Mouse (Mus musculus): Measurements from ENCODE around the gene Ftl1.

Ftl1 gene

GRCm38 (mm10) chr7:45451344-45451982, 8.2 kb downstream of the Ftl1 start:
- DNase-seq (ENCODE audit: low read depth), result peak; percentile 86

GRCm38 (mm10) chr7:45449974-45450373, 9.7 kb downstream of the Ftl1 start:
- DNase-seq (ENCODE audit: low read depth), result no peak

- DNase-seq (ENCODE audit: low read depth), result peak; percentile 42
Measured at GRCm38 (mm10) chr7:45447325-45447990, 12.2 kb downstream of the Ftl1 start.

- no peak for DNase-seq (ENCODE audit: low read depth)
Measured at GRCm38 (mm10) chr7:45446589-45446988, 13.1 kb downstream of the Ftl1 start.

- no peak for DNase-seq (ENCODE audit: low read depth)
Measured at GRCm38 (mm10) chr7:45443526-45444420, 15.9 kb downstream of the Ftl1 start.

- no peak for DNase-seq (ENCODE audit: low read depth)
Measured at GRCm38 (mm10) chr7:45437521-45438276, 22.0 kb downstream of the Ftl1 start, which contains the start of gene Ruvbl2. Gene Ruvbl2 (minus strand): TSS chr7:45438096.

GRCm38 (mm10) chr7:45437046-45437445, 22.6 kb downstream of the Ftl1 start:
- DNase-seq (ENCODE audit: low read depth), result no peak

GRCm38 (mm10) chr7:45436444-45436843, 23.2 kb downstream of the Ftl1 start:
- DNase-seq (ENCODE audit: low read depth), result no peak

- no peak for DNase-seq (ENCODE audit: low read depth)
Measured at GRCm38 (mm10) chr7:45435038-45435437, 24.6 kb downstream of the Ftl1 start.

- DNase-seq (ENCODE audit: low read depth), result peak; percentile 100
Measured at GRCm38 (mm10) chr7:45434203-45435015, 25.3 kb downstream of the Ftl1 start, which contains the start of gene Gys1. Gene Gys1 (plus strand): TSS chr7:45434844.

GRCm38 (mm10) chr7:45433835-45434202, 25.9 kb downstream of the Ftl1 start:
- no peak for DNase-seq (ENCODE audit: low read depth)

GRCm38 (mm10) chr7:45426556-45426955, 33.1 kb downstream of the Ftl1 start:
- no peak for DNase-seq (ENCODE audit: low read depth)

- DNase-seq (ENCODE audit: low read depth), result no peak
Measured at GRCm38 (mm10) chr7:45421194-45421593, 38.5 kb downstream of the Ftl1 start.

GRCm38 (mm10) chr7:45420615-45420919, 39.1 kb downstream of the Ftl1 start, which contains the start of gene Lhb:
Gene Lhb (plus strand): TSS chr7:45420820.
- no peak for DNase-seq (ENCODE audit: low read depth)

- no peak for DNase-seq (ENCODE audit: low read depth)
Measured at GRCm38 (mm10) chr7:45419859-45420614, 39.6 kb downstream of the Ftl1 start.

- DNase-seq (ENCODE audit: low read depth), result no peak
Measured at GRCm38 (mm10) chr7:45417962-45418492, 41.7 kb downstream of the Ftl1 start.

- DNase-seq (ENCODE audit: low read depth), result no peak
Measured at GRCm38 (mm10) chr7:45415636-45416035, 44.0 kb downstream of the Ftl1 start.

GRCm38 (mm10) chr7:45414740-45415224, 44.9 kb downstream of the Ftl1 start:
- DNase-seq (ENCODE audit: low read depth), result no peak

- no peak for DNase-seq (ENCODE audit: low read depth)
Measured at GRCm38 (mm10) chr7:45413864-45414739, 45.6 kb downstream of the Ftl1 start.
